Mouse (Mus musculus): ENCODE measurements around the gene Ssr3. TPM values are rescaled to one million over a fixed set of nuclear protein-coding genes. Genes with fewer than 3 reads are reported as not detected.

The Ssr3 gene
- total RNA-seq, 2 experiments from 2014 or later: 135 to 154 TPM

GRCm38 (mm10) chr3:65367944-65368343, 24.5 kb downstream of the Ssr3 start:
- no peak for TF ChIP-seq CTCF (IDR thresholded peaks at IDR 0.05)
- intact Hi-C loops (cut with DNase I): no loop called here

GRCm38 (mm10) chr3:65365921-65366710, 26.3 kb downstream of the Ssr3 start:
- DNase-seq: no peak
- no peak for TF ChIP-seq CTCF (IDR thresholded peaks at IDR 0.05)
- Histone ChIP-seq H3K4me3 (no peak overlapping the region), H3K27ac (peak overlapping the region; percentile 83)
- intact Hi-C loops (cut with DNase I): no loop called here

More at GRCm38 (mm10) chr3:65367944-65368343, 24.5 kb downstream of the Ssr3 start:
- H3K4me3 ChIP-seq: no peak overlapping the region
- no peak for DNase-seq
- peak overlapping the region; percentile 59 for H3K27ac ChIP-seq

GRCm38 (mm10) chr3:65365184-65365583, 27.2 kb downstream of the Ssr3 start:
- intact Hi-C loops (cut with DNase I): no loop called here
- DNase-seq: peak; percentile 72
- Histone ChIP-seq H3K4me3 (peak overlapping the region; percentile 36; the same call in 1 of the 2 replicates), H3K27ac (peak overlapping the region; percentile 83)
- no peak for TF ChIP-seq CTCF (IDR thresholded peaks at IDR 0.05)

GRCm38 (mm10) chr3:65363438-65363837, 29.0 kb downstream of the Ssr3 start:
- intact Hi-C loops (cut with DNase I): no loop called here
- no peak for TF ChIP-seq CTCF (IDR thresholded peaks at IDR 0.05)
- DNase-seq: peak; percentile 71

GRCm38 (mm10) chr3:65360163-65360969, 32.1 kb downstream of the Ssr3 start:
- intact Hi-C loops (cut with DNase I): no loop called here
- peak overlapping the region; percentile 36 for H3K27ac ChIP-seq
- no peak for DNase-seq
- TF ChIP-seq CTCF (IDR thresholded peaks at IDR 0.05): no peak
- H3K4me3 ChIP-seq: peak overlapping the region; percentile 29; the same call in 1 of the 2 replicates

More at GRCm38 (mm10) chr3:65363438-65363837, 29.0 kb downstream of the Ssr3 start:
- H3K4me3 ChIP-seq: no peak overlapping the region
- H3K27ac ChIP-seq: peak overlapping the region; percentile 83

GRCm38 (mm10) chr3:65358841-65359240, 33.6 kb downstream of the Ssr3 start:
- intact Hi-C loops (cut with DNase I): loop anchor here (10.0 kb wide), 2 partner anchors 374 to 576 kb away; no protein-coding TSS in a partner anchor
- TF ChIP-seq CTCF (IDR thresholded peaks at IDR 0.05): no peak
- H3K4me3 ChIP-seq: no peak overlapping the region
- H3K27ac ChIP-seq: peak overlapping the region; percentile 50
- no peak for DNase-seq

- peak overlapping the region; percentile 50 for H3K27ac ChIP-seq
- intact Hi-C loops (cut with DNase I): loop anchor here (10.0 kb wide), 2 partner anchors 373 to 577 kb away; no protein-coding TSS in a partner anchor
- no peak for TF ChIP-seq CTCF (IDR thresholded peaks at IDR 0.05)
- DNase-seq: peak; percentile 68
- H3K4me3 ChIP-seq: no peak overlapping the region
Observed at GRCm38 (mm10) chr3:65358275-65358674, 34.1 kb downstream of the Ssr3 start.

- 0 out of 2 replicates have a peak overlapping the region, but pooled peaks have one; percentile 12 for H3K27ac ChIP-seq
- intact Hi-C loops (cut with DNase I): loop anchor here (10.0 kb wide), 2 partner anchors 371 to 579 kb away; no protein-coding TSS in a partner anchor
- DNase-seq: no peak
- TF ChIP-seq CTCF (IDR thresholded peaks at IDR 0.05): no peak
- no peak overlapping the region for H3K4me3 ChIP-seq
Observed at GRCm38 (mm10) chr3:65355479-65355878, 36.9 kb downstream of the Ssr3 start.

GRCm38 (mm10) chr3:65353263-65354037, 39.0 kb downstream of the Ssr3 start:
- DNase-seq: no peak
- no peak overlapping the region for H3K4me3 ChIP-seq
- intact Hi-C loops (cut with DNase I): loop anchor here (10.0 kb wide), 2 partner anchors 369 to 581 kb away; no protein-coding TSS in a partner anchor
- TF ChIP-seq CTCF (IDR thresholded peaks at IDR 0.05): no peak
- peak overlapping the region; percentile 12; the same call in 1 of the 2 replicates for H3K27ac ChIP-seq

GRCm38 (mm10) chr3:65352278-65353127, 39.9 kb downstream of the Ssr3 start:
- no peak for DNase-seq
- Histone ChIP-seq H3K4me3 (no peak overlapping the region), H3K27ac (peak overlapping the region; percentile 35; the same call in 1 of the 2 replicates)
- TF ChIP-seq CTCF (IDR thresholded peaks at IDR 0.05): peak; percentile 77
- intact Hi-C loops (cut with DNase I): loop anchor here (1.0 to 10.0 kb wide), 3 partner anchors 34 to 582 kb away; no protein-coding TSS in a partner anchor

GRCm38 (mm10) chr3:65346176-65346575, 46.2 kb downstream of the Ssr3 start:
- Histone ChIP-seq H3K4me3 (no peak overlapping the region), H3K27ac (no peak overlapping the region)
- no peak for DNase-seq
- intact Hi-C loops (cut with DNase I): no loop called here
- no peak for TF ChIP-seq CTCF (IDR thresholded peaks at IDR 0.05)
